Mouse (Mus musculus): ENCODE results near the gene Crybb1.

DNA sequence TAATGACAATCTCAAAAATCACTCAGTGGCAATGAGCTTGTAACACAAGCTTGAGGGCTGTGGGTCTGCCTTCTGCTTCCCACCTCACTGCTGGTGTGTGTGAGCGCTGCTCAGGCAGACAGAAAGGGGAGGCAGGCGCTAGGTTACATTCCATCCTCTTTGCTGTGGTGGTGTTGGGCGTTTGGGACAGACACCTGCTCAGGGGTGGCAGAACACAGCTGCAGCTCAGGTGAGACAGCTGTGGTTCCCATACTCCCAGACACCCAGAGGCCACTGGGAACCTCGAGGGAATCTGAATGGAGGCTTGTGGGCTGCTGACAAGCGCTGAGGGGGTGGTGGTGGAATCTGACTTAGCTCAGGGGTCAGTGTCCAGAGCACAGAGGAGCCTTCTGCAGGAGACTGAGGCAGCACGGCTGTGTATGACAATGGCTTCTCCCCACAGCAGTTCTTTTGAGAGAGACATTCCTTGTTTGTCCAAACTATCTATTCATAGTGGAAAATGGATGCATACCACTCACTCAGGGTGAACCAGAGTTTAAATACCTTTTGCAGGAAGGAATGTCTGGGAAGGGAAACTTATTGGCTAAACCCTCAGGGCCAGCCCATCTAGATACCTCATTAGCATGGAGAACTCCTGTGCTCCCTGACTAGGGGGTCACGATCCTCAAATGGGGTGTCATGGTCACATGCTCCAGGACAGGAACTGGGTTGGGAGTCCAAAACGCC, 10.6 kb upstream of the Crybb1 start:
- no peak for TF ChIP-seq CTCF (IDR thresholded peaks at IDR 0.05; ENCODE audit: borderline replicate concordance, extremely low read depth, insufficient read depth, insufficient read length)
- TF ChIP-seq POLR2A (IDR thresholded peaks at IDR 0.05; ENCODE audit: borderline replicate concordance, extremely low read depth, insufficient read depth, insufficient read length, poor library complexity, severe bottlenecking) = no peak
